Mouse (Mus musculus) NIH3T3 (cell line): ENCODE results near the gene Sel1l3.

Experiments
- DNase-seq: peaks from one replicate; pipeline ENCODE4 v3.0.0-alpha.2; 2012; ENCODE audit warnings: low read depth

The Sel1l3 gene

GRCm38 (mm10) chr5:53087452-53087851 is 126.3 kb downstream of the Sel1l3 start:
- DNase-seq = no peak

- DNase-seq = no peak
Measured at GRCm38 (mm10) chr5:53078453-53078852, 135.3 kb downstream of the Sel1l3 start.

- DNase-seq = no peak
Measured at GRCm38 (mm10) chr5:53074553-53074952, 139.2 kb downstream of the Sel1l3 start.

- no peak for DNase-seq
Measured at GRCm38 (mm10) chr5:53061532-53062130, 152.1 kb downstream of the Sel1l3 start.
